Mouse (Mus musculus) splenic B cell, adult 2 months (primary cell): ENCODE data around the gene Ptpn1.

Experiments used
- DNase-seq: peaks from one replicate; pipeline ENCODE4 v3.0.0-alpha.2; 2011; ENCODE audit warnings: low read depth, low spot score
- H3K27me3 ChIP-seq: 2 replicates; pipeline ENCODE4 v1.6.1; 2012; ENCODE audit warnings: mild to moderate bottlenecking, low read length, moderate library complexity, mixed read lengths; ENCODE audit not compliant: control insufficient read depth, poor library complexity, insufficient read depth, severe bottlenecking
- H3K36me3 ChIP-seq: 2 replicates; pipeline ENCODE4 v1.6.1; 2012; ENCODE audit warnings: mild to moderate bottlenecking, low read length, moderate library complexity, mixed read lengths; ENCODE audit not compliant: control insufficient read depth, poor library complexity, insufficient read depth, severe bottlenecking

The Ptpn1 gene

DNA sequence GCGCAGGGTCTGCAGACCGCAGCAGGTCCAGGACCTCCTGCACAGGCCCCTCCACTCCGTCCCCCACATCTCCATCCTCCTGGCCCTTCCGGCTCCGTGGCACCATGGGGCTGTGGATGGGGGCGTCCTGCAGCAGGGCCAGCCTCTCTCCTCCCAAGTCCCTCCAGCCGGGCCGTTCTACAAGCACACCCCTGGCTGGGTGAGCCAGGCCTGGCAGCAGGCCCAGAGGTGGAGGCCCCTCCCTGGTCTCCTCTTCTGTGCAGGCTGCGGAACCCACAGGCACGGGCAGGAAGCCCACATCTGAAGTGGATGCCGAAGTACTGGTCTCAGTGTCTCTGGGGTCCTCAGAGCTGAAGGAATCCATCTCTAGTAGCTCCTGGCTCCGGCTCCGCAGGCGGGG is 57.5 kb downstream of the Ptpn1 start:
- DNase-seq: no peak
- Histone ChIP-seq H3K27me3 (no peaks in the 10 kb centered on the region), H3K36me3 (no peaks in the 10 kb centered on the region)

- DNase-seq: no peak
Observed at GRCm38 (mm10) chr2:167993260-167993659, 61.4 kb downstream of the Ptpn1 start.

DNA sequence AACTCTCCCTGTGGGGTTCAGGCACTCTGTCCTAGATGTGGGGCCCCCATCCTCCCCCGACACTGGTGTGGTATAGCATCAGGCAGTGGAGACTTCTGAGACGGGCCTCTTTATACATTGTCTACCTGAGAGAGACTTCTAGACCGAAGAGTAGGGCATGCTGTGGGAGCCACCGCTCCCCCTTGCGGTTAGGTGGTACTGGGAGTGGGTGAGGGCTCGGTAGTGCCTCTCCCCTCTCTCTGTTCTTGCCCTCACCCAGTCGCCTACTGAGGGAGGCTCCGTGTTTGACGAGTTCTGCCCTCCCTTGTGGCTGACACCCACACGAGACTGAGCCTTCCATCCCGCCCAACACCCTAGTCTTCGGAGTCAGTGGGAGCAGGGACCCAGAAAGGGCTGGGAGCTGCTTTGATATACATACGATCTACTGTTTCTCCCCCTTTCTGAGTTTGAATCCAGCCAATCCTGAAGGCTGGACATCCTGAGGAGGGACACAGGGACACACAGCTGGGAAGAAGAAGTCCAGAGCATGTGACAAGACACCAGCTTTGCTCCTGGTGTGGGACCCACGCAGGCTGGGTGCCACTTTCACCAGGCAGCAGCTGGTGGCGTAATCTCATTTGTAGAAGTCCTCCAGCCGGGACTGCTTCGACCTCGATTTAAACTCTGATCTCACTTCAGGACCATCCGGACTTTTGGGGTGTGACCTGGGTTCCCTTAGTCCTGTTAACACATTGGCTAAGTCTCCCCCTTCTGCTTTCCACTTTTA is 64.2 kb downstream of the Ptpn1 start:
- DNase-seq: no peak
- Histone ChIP-seq H3K27me3 (no peaks in the 10 kb centered on the region), H3K36me3 (no peaks in the 10 kb centered on the region)

More at GRCm38 (mm10) chr2:167993260-167993659, 61.4 kb downstream of the Ptpn1 start:
- no peaks in the 10 kb centered on the region for H3K36me3 ChIP-seq
- H3K27me3 ChIP-seq: no peaks in the 10 kb centered on the region

DNA sequence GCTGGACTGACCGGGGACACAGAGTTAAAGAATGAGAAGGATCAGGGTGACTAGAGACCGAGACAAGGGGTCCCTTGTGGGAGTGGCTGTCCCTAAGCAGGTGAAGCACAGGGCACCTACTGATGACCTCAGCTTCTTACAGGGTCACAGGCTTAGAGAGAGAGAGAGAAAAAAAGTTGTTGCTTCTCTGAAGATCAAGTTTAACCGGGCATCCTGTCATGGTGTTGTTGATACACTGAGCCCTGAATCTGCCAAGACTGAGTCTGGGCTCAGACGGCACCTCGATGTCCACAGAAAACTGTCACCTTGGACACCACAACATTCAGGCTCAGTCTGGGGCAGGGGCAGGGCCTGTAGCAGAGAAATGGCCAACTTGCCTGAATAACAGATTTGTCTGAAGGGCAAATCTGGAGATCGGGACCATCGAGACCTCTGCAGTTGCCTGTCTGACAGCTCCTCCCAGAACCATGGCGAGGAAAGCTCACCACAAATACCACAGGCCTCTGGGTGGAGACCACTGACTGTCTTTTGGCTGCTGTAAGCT is 64.9 kb downstream of the Ptpn1 start:
- no peak for DNase-seq
- Histone ChIP-seq H3K27me3 (no peaks in the 10 kb centered on the region), H3K36me3 (no peaks in the 10 kb centered on the region)

DNA sequence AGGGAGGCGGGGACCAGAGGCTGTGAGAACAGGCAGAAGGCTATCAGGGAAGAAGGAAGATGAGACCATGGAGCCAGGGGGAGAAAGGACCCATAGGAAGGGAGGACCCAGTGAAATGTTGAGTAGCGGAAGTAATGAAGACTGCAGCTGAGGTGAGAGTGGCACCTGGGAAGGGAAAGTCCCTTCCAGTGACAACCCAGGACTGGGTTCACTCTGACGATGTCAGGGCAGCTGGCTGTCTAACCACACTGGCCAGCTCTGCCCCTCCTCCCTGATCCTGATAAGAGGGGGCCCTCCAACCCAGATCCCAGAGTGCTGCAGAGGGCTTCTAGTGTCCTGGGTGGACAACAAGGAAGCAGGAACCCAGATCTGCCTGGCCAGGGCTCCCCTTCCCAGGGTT is 65.7 kb downstream of the Ptpn1 start:
- DNase-seq: peak; percentile 54
- H3K36me3 ChIP-seq: no peaks in the 10 kb centered on the region
- no peaks in the 10 kb centered on the region for H3K27me3 ChIP-seq

GRCm38 (mm10) chr2:167999145-167999743 is 67.4 kb downstream of the Ptpn1 start:
- no peak for DNase-seq
- H3K27me3 ChIP-seq: no peaks in the 10 kb centered on the region

DNA sequence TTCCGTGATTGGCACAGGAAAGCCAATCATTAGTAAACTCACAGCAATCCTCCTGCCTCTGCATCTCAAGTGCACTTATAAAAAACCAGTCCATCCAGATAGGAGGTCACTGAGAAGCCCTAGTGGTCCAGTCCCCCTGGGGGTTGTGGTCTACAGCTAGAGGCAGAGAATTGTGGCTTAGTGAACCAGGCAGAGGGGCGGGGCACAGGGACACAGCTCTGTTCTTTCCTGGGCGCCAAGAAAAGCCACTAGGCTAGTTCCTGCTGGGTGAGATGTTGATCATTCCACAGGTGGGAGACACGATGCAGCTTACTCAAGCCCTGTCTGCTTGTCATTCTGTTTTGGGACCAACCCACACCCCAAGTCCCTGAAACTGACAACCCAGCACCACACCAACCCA is 70.3 kb downstream of the Ptpn1 start:
- no peaks in the 10 kb centered on the region for H3K27me3 ChIP-seq
- DNase-seq: no peak

More at GRCm38 (mm10) chr2:167999145-167999743, 67.4 kb downstream of the Ptpn1 start:
- no peaks in the 10 kb centered on the region for H3K36me3 ChIP-seq

DNA sequence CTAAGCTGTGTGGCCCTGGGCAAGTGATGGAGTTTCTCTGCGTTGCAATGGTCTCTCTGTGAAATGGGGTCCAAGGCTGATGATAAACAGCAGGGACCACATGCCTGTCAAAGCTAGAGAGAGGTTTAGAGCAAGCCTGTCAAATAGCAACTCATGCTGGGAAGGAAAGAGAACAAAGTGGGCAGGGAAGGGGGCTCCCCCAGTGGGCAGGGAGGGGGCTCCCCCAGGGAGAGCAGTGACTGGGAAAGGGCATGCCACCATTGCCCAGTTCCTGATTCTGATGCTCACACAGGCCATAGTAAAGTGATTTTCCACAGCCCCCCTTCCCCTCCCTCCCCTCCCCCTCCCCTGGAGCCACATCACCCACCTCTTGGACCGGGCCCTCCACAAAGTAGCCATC is 71.0 kb downstream of the Ptpn1 start:
- H3K27me3 ChIP-seq: no peaks in the 10 kb centered on the region
- DNase-seq: no peak
- H3K36me3 ChIP-seq: no peaks in the 10 kb centered on the region

More for the DNA sequence above, 70.3 kb downstream of the Ptpn1 start:
- no peaks in the 10 kb centered on the region for H3K36me3 ChIP-seq

DNA sequence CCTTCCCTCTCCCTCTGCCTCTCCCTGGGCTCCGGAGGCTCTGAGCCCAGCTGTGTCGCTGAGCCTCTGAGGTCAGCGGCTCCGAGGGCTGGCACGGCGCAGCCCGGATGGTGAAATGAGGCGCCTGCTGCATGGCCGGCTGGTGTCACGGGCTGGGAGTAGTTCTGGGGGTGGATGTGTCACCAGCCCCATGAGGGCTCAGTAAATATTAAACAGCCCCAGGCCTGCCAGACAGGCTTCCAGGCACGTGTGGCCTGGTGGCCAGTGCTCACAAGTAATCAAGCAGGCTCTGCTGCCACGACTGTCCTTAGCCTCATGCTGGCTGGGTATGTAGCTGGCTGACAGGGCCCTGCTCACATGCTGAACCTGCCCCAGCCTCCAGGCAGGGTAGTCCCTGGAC is 71.6 kb downstream of the Ptpn1 start:
- Histone ChIP-seq H3K36me3 (no peaks in the 10 kb centered on the region), H3K27me3 (no peaks in the 10 kb centered on the region)
- no peak for DNase-seq

GRCm38 (mm10) chr2:168004369-168004768 is 72.5 kb downstream of the Ptpn1 start:
- peak; percentile 29 for DNase-seq

DNA sequence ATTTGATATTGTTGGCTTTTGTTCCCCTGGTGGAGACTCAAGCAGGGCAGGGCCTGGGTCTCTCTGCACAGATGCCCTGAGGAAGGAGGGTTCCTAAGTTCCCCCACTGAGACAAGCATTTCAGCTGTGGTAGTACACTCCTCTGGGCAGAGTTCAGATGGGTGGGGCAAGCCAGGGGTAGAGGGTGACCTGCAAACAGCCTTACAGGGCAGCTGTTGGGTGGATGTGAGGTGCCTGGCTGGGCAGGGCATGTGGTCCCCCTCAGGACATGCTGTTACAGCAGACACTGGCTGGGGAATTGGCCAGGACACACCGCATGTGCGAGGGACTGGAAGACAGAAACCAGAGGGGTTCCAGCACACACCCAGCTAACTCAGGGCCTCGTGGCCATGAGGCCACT is 73.1 kb downstream of the Ptpn1 start:
- no peaks in the 10 kb centered on the region for H3K36me3 ChIP-seq
- no peak for DNase-seq
- no peaks in the 10 kb centered on the region for H3K27me3 ChIP-seq

More at GRCm38 (mm10) chr2:168004369-168004768, 72.5 kb downstream of the Ptpn1 start:
- no peaks in the 10 kb centered on the region for H3K36me3 ChIP-seq
- H3K27me3 ChIP-seq: no peaks in the 10 kb centered on the region

DNA sequence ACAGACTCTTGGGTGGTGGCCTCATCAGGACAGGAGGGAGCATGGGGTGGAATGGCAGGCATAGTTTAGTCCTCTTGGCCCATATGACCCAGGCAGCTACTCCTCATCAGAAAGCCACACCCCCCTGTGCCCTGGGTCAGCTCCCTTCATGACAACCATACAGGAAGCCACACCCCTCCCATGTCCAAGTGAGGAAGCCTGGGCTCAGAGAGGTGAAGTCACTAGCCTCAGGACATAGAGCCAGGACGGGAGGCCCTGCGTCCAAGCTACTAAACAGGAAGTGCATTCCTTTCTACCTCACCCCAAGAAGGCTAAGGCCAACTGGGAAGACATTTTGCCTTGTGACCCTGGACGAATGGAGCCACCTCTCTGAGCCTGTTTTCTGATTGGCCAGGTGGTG is 73.8 kb downstream of the Ptpn1 start:
- Histone ChIP-seq H3K36me3 (no peaks in the 10 kb centered on the region), H3K27me3 (no peaks in the 10 kb centered on the region)
- no peak for DNase-seq

DNA sequence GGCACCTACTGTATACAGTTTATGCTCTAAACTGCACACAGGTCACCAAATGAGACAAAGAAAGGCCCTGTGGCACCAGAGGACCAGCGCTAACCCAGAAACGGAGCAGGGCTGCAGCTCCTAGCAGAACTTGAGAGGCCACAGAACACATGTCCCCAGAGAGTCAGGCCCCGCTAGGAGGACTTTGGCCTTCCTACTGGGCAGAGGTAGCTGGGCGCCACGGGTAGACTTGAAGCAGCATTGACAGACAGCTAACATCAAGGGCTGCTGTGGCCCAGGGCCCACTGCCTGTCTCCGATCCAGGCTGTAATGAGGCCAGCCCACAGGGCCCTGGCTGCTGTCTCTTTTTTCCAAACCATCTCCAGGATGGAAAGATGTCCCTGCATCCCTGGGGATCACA is 74.6 kb downstream of the Ptpn1 start:
- no peak for DNase-seq
- Histone ChIP-seq H3K27me3 (no peaks in the 10 kb centered on the region), H3K36me3 (no peaks in the 10 kb centered on the region)

GRCm38 (mm10) chr2:168008132-168008531 is 76.3 kb downstream of the Ptpn1 start:
- Histone ChIP-seq H3K27me3 (no peaks in the 10 kb centered on the region), H3K36me3 (no peaks in the 10 kb centered on the region)
- no peak for DNase-seq

DNA sequence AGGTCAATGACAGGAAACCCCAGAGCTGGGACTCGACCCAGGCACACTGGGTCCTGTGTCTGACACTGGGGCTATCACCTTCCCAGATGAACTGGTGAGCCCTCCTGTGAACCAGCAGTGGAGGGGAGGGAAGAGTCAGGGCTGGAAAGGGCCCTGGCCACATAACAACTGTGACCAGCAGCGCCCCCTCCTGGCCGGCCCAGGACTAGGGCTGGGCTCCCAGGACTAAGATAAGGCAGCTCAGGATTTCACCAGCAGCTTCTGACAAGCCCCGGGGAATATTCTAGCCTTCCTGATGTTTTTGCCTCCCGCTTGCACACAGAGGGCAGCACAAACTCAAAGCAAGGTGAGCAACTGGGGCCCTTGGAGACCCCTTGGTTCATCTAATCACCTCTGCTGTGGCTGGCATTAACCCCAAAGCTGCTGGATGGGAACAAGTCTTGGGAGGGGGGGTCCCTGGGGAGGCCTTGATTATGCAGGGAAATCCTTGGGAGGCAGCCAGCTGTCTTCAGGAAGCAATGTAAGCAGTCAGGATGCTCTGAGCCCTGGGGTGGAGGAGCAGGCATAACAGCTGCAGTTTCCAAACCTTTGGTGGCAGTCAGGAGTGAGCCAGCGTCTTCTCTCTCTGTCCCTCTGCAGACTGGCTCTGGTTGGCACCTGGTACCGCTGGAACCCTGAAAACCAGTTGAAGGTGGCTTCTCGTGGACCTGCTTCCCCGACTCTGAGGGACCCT is 78.2 kb downstream of the Ptpn1 start, which contains the start of gene Ripor3:
Gene Ripor3 (minus strand): TSS at position 683 of the 733 bp plus-strand sequence.
- peak; percentile 77 for DNase-seq
- H3K27me3 ChIP-seq: no peaks in the 10 kb centered on the region
- H3K36me3 ChIP-seq: no peaks in the 10 kb centered on the region
